Mouse (Mus musculus) embryonic stem cell, embryonic (primary cell): ENCODE measurements around the gene Ppcdc.

Experiments
- CTCF ChIA-PET, 4 experiments: fragments of 300-600 bp in 2 of 4; fragments of 350-600 bp in 2 of 4; sonication (Branson Sonifier 250); formaldehyde crosslinking; loops; one replicate each; lab custom pipeline; 2022; ENCODE audit warnings: inconsistent platforms in 2 of 4; lab: Charles Lee
- POLR2A ChIA-PET, 4 experiments: fragments of 300-600 bp in 2 of 4; fragments of 350-600 bp in 2 of 4; sonication (Branson Sonifier 250); formaldehyde crosslinking; loops; one replicate each; lab custom pipeline; 2022; ENCODE audit warnings: antibody characterized with exemption in 4 of 4, inconsistent platforms in 1 of 4; lab: Charles Lee

Gene Ppcdc

DNA sequence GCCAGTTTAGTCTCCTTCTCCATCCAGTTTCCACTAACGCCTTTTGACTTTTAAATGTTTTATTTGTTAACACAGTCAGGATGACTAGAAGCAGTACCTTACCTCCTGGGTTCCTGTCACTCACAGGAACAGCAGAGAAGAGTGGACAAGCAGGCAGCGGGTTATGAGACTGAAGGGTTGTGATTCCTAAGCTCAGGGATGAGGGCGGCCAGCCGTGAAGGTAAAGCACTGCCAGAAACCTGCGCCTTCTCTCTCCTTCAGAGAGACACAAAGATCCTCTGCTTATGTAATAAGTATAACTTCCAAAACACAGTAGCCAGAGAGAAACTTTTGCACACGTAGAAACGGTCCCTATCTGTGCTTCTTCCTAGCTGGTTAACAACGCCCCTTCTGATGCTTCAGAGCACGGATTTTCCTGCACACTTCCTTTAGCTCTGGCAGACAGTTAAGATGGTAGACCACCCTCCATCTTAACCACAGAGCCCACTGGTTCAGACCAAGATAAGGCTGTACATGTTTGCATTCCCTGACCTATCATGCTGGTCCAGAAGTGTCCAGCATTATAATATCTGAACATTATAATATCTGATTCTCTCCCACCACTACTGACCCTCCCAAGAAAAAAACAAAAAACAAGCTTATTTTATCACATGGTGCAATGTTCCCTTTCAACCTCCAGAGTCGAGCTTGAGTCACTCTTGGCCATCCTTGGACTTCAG is 1.9 kb downstream of the Ppcdc start:
- ChIA-PET CTCF (interaction anchor here in 2 of 4 experiments (0.6 to 1.4 kb wide), 3 partner anchors 22 to 217 kb away, joined by 3 to 13 read pairs (median 3); no protein-coding TSS in a partner anchor), POLR2A (interaction anchor here in 3 of 4 experiments (0.5 to 5.5 kb wide), 20 partner anchors 8 to 275 kb away, joined by 3 to 56 read pairs (median 4); partner anchors contain the start of genes Csk (in 1 of the 3) and Rpp25 (in 1 of the 3))

GRCm38 (mm10) chr9:57436166-57436565 is 3.8 kb downstream of the Ppcdc start:
- ChIA-PET CTCF (no interaction called here), POLR2A (interaction anchor here in 2 of 4 experiments (0.8 to 5.1 kb wide), 4 partner anchors 10 to 215 kb away, joined by 3 to 56 read pairs (median 4); no protein-coding TSS in a partner anchor)

DNA sequence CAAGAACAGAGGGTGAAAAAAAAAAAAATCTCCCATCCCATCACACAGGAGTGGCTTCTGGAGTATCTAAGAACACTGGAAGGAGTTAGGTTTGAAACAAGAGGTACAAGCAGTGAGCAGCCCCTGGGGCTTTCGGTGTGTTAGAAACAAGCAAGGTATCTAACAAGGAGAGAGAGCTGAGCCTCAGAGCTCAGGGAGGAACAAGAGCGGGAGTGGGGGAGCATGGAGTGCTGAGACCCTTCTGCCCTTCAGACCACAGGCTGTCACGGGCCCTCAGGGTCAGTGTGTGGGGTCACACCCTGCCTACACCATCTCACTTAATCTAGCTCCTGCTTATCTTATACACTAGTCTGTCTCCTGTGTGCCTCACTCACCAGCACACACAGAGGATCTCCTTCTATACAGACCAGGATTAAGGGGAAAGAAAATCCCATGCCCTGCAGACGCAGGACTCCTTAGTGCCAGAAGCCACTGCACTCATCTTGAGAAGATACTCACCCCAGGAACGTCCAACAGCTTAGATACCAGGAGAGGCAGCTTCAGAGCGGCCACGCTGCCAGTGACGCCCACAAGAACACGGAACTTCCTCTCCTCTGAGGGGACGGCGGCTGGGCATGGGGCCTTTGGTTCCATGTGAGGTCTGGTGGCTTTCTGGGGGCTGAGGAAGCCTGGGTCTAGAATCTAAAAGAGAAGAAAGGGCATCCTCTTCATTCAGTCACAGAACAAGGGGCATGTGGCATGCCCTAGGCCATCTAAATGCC is 5.3 kb downstream of the Ppcdc start:
- CTCF ChIA-PET: interaction anchor here in 3 of 4 experiments (0.7 to 0.9 kb wide), 4 partner anchors 69 to 265 kb away, joined by 3 read pairs; no protein-coding TSS in a partner anchor
- POLR2A ChIA-PET: interaction anchor here in 3 of 4 experiments (0.6 to 2.1 kb wide), 7 partner anchors 10 to 534 kb away, joined by 3 to 9 read pairs (median 3); no protein-coding TSS in a partner anchor

DNA sequence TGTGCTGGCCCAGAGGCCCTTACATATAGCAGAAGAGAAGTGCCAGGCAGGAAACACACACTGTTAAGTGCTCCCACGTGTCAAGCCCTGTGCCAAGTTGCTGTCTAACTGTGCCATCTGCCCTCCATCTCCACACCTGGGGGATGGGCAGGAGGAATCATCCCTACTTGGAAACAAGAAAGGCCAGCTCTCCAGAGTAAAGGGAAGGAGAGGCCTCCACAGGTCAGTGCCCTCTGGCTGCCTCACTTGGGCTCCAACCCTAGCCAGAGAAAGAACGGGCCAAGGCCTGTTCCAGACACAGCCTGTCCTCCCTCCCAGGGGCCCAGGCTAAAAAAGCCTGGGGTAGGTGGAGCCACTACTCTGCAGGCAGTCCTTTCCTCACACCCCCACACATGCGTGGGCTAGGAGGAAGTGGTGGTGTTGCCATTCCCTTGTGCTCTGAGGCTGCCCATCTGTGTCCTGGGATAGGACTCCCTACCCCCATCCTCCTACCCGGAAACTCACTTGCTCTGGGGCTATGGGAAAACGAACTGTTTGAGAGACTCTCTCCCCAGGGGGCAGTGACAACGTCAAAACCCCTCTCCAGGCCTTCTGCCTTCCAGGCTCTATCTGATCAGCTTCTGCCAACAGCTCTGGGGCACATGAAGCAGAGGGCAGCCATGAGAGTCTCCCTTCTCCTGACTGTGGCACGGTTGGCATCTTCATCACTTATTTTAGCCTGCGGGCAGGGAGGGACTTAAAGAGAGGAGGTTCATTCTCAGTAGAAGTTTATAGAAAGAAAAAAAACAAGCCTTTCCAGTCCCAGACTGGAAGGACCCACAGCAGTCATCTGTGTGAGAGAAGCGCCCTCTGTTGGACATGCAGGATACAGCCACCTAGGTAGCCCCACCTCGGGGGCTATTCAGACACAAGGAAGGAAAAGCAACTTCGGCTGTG is 6.6 kb downstream of the Ppcdc start:
- ChIA-PET POLR2A (interaction anchor here in 3 of 4 experiments (0.6 to 2.9 kb wide), 12 partner anchors 9 to 360 kb away, joined by 3 to 18 read pairs (median 4); partner anchors contain the start of genes 1700017B05Rik (in 1 of the 3), Cox5a (in 1 of the 3) and Rpp25 (in 1 of the 3)), CTCF (interaction anchor here (0.6 to 1.5 kb wide), 14 partner anchors 9 to 506 kb away, joined by 3 to 17 read pairs (median 3); partner anchors contain the start of gene 1700017B05Rik (in 2 of the 4))

DNA sequence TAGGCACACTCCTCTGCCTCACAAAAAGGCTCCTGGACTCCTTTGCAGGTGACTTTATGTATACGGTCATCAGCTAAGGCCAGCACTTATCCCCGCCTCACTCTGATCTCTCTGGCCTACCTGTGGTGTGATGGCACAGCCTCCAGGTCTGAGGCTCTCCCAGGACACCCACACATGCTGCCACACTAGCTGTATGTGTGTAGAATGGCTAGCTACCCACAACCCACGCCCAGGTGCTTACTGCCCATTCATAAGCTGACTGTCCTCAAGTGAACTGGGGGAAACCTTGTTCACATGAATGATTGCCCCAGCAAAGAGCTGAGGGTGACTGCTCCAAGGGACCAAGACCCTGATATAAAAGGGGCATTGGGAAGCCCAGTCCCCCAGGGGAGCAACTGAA is 7.4 kb downstream of the Ppcdc start:
- CTCF ChIA-PET: interaction anchor here (0.6 to 1.5 kb wide), 10 partner anchors 8 to 271 kb away, joined by 3 to 17 read pairs (median 3); partner anchors contain the start of gene 1700017B05Rik (in 2 of the 4)
- POLR2A ChIA-PET: interaction anchor here in 3 of 4 experiments (0.7 to 2.9 kb wide), 11 partner anchors 8 to 359 kb away, joined by 3 to 18 read pairs (median 5); partner anchors contain the start of genes 1700017B05Rik (in 1 of the 3), Cox5a (in 1 of the 3) and Rpp25 (in 1 of the 3)

DNA sequence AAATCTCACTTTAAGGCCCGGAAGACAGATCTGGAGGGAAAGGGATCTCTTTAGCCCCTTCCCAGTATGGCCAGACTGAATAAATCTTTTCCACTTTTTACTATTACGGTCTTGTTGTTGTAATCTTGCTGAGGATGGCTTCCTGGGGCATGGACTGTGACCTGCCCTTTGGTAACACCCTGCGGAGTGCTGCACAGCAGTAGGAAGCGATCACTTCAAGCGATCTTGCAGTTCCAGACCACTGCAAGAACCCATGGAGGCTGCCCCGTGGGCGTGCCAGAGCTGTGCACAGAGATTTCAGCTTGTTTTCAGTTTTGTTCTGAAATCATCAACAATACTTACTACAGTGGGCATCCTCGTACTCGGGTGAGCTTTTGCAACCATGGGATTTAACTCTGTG is 8.7 kb downstream of the Ppcdc start:
- ChIA-PET POLR2A (interaction anchor here in 3 of 4 experiments (0.6 to 2.9 kb wide), 17 partner anchors 8 to 540 kb away, joined by 3 to 18 read pairs (median 4); partner anchors contain the start of genes Cox5a (in 3 of the 3), Ppcdc (in 3 of the 3) and 1700017B05Rik (in 1 of the 3)), CTCF (interaction anchor here in 3 of 4 experiments (0.5 to 1.4 kb wide), 8 partner anchors 11 to 402 kb away, joined by 3 to 5 read pairs (median 3); partner anchors contain the start of gene 1700017B05Rik (in 1 of the 3))

- ChIA-PET CTCF (interaction anchor here in 2 of 4 experiments (0.6 to 1.1 kb wide), 2 partner anchors 169 to 202 kb away, joined by 3 to 4 read pairs; no protein-coding TSS in a partner anchor), POLR2A (interaction anchor here (0.5 to 8.1 kb wide), 32 partner anchors 10 to 803 kb away, joined by 3 to 56 read pairs (median 4); partner anchors contain the start of genes Ppcdc (in 2 of the 4), Rpp25 (in 2 of the 4) and 1700017B05Rik (in 1 of the 4))
These were observed 11.5 kb downstream of the Ppcdc start for GRCm38 (mm10) chr9:57428391-57428790.

GRCm38 (mm10) chr9:57427937-57428336 is 12.0 kb downstream of the Ppcdc start:
- POLR2A ChIA-PET: interaction anchor here (0.6 to 8.1 kb wide), 30 partner anchors 10 to 802 kb away, joined by 3 to 56 read pairs (median 4); partner anchors contain the start of genes Ppcdc (in 2 of the 4), Rpp25 (in 2 of the 4) and 1700017B05Rik (in 1 of the 4)
- CTCF ChIA-PET: interaction anchor here in 2 of 4 experiments (0.6 to 1.1 kb wide), 2 partner anchors 168 to 202 kb away, joined by 3 to 4 read pairs; no protein-coding TSS in a partner anchor

- ChIA-PET CTCF (interaction anchor here in 2 of 4 experiments (1.1 to 1.2 kb wide), 2 partner anchors 13 to 167 kb away, joined by 3 to 7 read pairs; partner anchors contain the start of gene Ppcdc (in 1 of the 2)), POLR2A (interaction anchor here (1.0 to 8.1 kb wide), 22 partner anchors 9 to 354 kb away, joined by 3 to 56 read pairs (median 4); partner anchors contain the start of genes 1700017B05Rik (in 2 of the 4), Ppcdc (in 2 of the 4), Rpp25 (in 2 of the 4) and Cox5a (in 1 of the 4))
These were observed 12.8 kb downstream of the Ppcdc start for GRCm38 (mm10) chr9:57427123-57427522.

- ChIA-PET CTCF (no interaction called here), POLR2A (interaction anchor here in 3 of 4 experiments (0.5 to 8.1 kb wide), 11 partner anchors 8 to 485 kb away, joined by 3 to 56 read pairs (median 5); partner anchors contain the start of genes Ppcdc (in 2 of the 3), 1700017B05Rik (in 1 of the 3), Cox5a (in 1 of the 3) and Rpp25 (in 1 of the 3))
These were observed 14.8 kb downstream of the Ppcdc start for GRCm38 (mm10) chr9:57425116-57425515.

DNA sequence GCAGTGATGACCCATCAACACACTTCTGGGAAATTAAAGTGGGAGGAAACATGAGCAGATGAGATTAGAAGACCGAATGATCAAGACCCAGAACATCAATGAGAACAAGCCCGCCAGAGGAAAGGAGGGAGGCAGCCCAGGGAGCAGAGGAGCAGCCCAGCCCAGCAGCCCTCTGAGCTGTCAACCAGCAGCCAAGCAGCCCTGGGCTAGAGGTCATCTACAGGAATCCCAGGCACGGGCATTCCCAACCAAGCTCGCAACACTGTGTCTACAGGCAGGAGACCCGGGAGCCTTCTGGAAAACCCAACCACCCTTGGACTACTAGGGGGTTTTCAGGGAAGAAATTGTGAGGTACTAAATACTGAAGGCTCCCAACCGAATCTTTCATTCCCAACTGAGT is 15.9 kb downstream of the Ppcdc start:
- POLR2A ChIA-PET: interaction anchor here in 3 of 4 experiments (0.5 to 8.1 kb wide), 11 partner anchors 9 to 253 kb away, joined by 3 to 56 read pairs (median 5); partner anchors contain the start of genes Rpp25 (in 2 of the 3), 1700017B05Rik (in 1 of the 3), Cox5a (in 1 of the 3) and Ppcdc (in 1 of the 3)
- CTCF ChIA-PET: interaction anchor here in 3 of 4 experiments (0.6 to 1.1 kb wide), 4 partner anchors 9 to 533 kb away, joined by 3 read pairs; no protein-coding TSS in a partner anchor

DNA sequence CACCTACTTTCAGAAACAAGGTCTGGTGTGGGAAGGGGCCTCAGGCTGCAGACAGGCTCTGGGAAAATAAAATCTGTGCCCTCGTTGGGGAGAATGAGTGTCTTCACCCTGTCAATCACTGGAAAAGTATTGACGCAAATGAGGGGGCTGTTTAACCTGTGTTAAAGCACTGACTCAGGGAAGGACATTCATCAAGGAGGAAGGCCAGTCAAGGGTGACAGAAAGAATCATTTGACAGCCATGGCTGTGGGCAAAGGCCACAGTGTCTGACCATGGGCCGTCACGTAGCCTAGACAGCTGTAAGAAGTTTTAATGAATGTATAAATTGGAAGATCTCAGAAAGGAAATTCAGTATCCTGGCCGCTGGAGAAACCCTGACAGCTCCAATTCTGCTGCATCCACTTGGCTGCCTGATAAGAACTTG is 18.2 kb downstream of the Ppcdc start:
- ChIA-PET POLR2A (interaction anchor here in 2 of 4 experiments (0.8 to 8.1 kb wide), 3 partner anchors 17 to 84 kb away, joined by 3 to 56 read pairs (median 4); partner anchors contain the start of genes Ppcdc (in 1 of the 2) and Rpp25 (in 1 of the 2)), CTCF (no interaction called here)

- CTCF ChIA-PET: interaction anchor here in 1 of 4 experiments (0.5 to 1.6 kb wide), 2 partner anchors 31 to 493 kb away, joined by 3 to 4 read pairs; partner anchors contain the start of gene Snx33
- POLR2A ChIA-PET: interaction anchor here in 2 of 4 experiments (0.8 to 2.0 kb wide), 4 partner anchors 18 to 85 kb away, joined by 3 to 6 read pairs (median 4); partner anchors contain the start of genes Ppcdc (in 2 of the 2) and Rpp25 (in 1 of the 2)
These were observed 18.8 kb downstream of the Ppcdc start for GRCm38 (mm10) chr9:57421121-57421571.

- ChIA-PET CTCF (interaction anchor here in 2 of 4 experiments (0.5 to 1.6 kb wide), 3 partner anchors 31 to 492 kb away, joined by 3 to 4 read pairs (median 4); partner anchors contain the start of genes 1700017B05Rik (in 1 of the 2) and Snx33 (in 1 of the 2)), POLR2A (interaction anchor here in 3 of 4 experiments (0.5 to 2.0 kb wide), 9 partner anchors 10 to 1315 kb away, joined by 3 to 7 read pairs (median 3); partner anchors contain the start of genes Ppcdc (in 2 of the 3) and Rpp25 (in 1 of the 3))
These were observed 19.4 kb downstream of the Ppcdc start for GRCm38 (mm10) chr9:57420321-57421120.
